Mouse (Mus musculus) frontal cortex, postnatal 10 days (tissue): Measurements from ENCODE around the gene Agr3.

ENCODE experiments used
- DNase-seq, 2 experiments: peaks; one replicate each; pipeline ENCODE4 v3.0.0; 2022; ENCODE audit warnings: low spot score in 2 of 2, mixed read lengths in 1 of 2

The Agr3 gene

DNA sequence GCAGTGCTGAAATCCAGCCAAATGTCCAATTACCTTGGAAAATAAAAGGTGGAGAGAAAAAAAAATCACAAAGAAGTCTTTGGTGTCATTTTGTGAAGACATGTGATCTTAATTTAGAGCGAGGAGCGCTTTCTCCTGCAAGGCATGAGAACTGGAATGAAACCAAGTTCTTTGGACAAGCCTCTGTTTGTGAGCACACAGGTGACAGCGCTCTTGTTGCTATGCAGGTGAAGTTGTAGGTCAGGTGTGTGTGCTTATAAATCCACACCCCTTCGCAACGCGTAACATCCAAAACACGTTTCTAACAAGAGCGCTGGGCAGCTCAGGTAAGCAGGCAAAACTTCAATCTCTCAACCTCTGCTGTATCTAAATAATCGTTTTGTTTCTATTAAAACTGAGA lies at the start of gene Agr3:
Gene Agr3, plus strand, starts transcription at position 219 of the 400 bp plus-strand sequence.
- DNase-seq, result no peak

- DNase-seq, result peak in 1 of 2 experiments; percentile 31
Observed at GRCm38 (mm10) chr12:35884892-35885558, 40.4 kb upstream of the Agr3 start.

GRCm38 (mm10) chr12:35889383-35889782 lies 36.0 kb upstream of the Agr3 start:
- DNase-seq, result no peak

GRCm38 (mm10) chr12:35890756-35891155 lies 34.7 kb upstream of the Agr3 start:
- DNase-seq, result no peak

GRCm38 (mm10) chr12:35894304-35894900 lies 31.0 kb upstream of the Agr3 start:
- no peak for DNase-seq

- DNase-seq, result peak in 1 of 2 experiments; percentile 52
Observed at GRCm38 (mm10) chr12:35895875-35896763, 29.3 kb upstream of the Agr3 start.

GRCm38 (mm10) chr12:35896764-35897282 lies 28.6 kb upstream of the Agr3 start:
- DNase-seq, result no peak

DNA sequence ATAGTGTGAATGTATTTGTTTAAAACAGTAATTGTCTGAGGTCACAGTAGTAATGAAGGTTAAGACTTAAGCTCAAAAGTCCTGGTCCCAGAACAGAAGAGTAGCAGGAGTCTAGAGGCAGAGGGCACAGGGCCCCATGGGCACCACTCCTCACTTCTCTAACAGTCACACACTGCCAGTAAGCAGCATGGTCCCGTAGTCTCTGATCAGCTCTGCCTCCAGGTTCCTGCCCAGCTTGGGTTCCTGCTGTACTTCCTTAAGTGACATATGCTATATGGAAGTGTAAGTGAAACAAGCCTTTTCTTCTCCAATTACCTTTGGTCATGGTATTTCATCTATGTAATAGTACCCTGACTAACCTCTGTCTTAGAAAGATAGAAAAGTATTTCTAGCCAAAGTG lies 14.8 kb upstream of the Agr3 start:
- DNase-seq, result no peak

- DNase-seq, result no peak
Observed at GRCm38 (mm10) chr12:35915813-35916212, 9.6 kb upstream of the Agr3 start.

DNA sequence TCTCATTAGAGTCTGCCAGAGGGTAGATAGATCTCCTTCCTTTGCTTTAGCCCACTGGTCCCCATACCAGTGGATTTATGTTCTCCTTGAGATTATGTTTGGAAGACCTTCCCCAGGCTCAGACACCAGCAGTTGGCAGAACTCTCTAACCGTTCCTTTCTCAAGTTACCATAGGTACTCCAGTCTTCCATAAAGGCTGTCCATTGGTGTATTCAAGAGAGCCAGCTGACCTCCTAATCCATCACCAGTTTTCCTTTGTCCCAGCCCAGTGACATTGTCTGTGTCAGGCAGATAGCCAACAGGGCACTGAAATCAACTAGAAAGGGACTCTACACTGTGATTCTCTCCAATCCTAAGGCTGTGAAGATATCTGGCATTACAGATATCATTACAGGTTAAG lies 9.0 kb upstream of the Agr3 start:
- DNase-seq, result no peak

GRCm38 (mm10) chr12:35918031-35918430 lies 7.4 kb upstream of the Agr3 start:
- DNase-seq, result no peak

GRCm38 (mm10) chr12:35927804-35928203 lies 2.4 kb downstream of the Agr3 start:
- DNase-seq, result no peak

- no peak for DNase-seq
Observed at GRCm38 (mm10) chr12:35932816-35933215, 7.4 kb downstream of the Agr3 start.

GRCm38 (mm10) chr12:35951757-35952156 lies 26.3 kb downstream of the Agr3 start:
- DNase-seq, result no peak

DNA sequence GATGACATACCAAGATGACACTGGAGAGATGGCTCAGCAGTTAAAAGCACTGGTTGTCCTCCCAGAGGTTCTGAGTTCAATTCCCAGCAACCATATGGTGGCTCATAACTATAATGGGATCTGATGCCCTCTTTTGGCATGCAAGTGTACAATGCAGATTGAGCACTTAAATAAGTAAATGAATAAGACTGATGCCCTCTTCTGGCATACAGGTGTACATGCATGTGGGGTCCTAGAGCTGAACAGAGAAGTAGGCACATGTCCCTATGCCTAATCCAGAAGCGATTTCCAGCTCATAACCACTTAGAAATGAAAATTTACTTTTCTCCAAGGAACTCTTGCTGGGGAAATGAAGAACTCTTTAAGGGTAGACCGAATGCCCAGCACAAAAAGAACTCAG lies 31.8 kb downstream of the Agr3 start:
- no peak for DNase-seq

DNA sequence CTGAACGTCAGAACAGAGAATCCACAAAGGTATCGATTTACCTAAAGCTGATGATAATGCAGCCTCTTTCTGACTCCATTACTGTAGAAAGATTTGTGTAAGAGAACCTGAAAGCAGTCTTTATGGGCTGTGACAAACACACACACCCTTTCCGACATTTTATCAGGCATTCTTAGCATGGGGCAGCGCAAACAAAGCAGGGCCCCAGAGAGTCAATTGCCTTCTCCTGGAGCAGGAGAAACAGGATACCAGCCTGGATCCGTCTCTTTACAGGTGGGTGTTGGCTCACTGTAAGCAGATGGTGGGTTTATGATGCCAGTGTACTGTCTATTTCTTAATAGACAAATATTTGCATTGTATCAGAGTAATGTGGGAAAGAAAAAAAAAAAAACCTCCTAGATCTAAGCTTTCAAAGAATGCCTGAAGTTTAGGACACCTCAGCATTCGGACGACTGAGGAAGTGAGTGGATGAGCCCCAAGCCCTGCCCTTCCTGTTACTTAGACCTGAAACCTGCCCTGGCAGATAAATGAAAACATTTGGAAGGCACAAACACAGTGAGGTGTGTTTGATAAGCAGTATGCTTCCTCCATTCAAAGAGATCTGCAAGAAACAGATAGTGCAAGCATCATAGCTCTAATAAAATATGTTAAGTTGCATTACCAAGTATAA lies 40.8 kb downstream of the Agr3 start:
- DNase-seq, result no peak

DNA sequence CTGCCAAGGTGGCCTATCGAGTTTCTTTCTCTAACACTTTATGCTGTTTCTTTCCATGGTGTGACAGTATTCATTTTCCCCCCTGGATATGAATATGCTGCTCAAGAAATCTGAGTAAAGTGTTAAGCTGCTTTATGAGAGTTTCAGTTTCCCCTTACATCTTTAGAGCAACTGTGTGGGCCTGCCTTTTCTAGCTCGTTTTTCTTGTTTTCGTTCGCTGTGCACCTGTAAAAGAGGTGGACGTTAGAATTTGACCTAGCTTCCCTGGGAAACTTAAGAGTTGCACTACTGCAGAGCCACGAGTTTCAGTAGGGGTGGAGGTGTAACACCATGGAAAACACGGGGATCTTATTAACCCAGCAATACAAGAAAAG lies 41.3 kb downstream of the Agr3 start:
- no peak for DNase-seq

DNA sequence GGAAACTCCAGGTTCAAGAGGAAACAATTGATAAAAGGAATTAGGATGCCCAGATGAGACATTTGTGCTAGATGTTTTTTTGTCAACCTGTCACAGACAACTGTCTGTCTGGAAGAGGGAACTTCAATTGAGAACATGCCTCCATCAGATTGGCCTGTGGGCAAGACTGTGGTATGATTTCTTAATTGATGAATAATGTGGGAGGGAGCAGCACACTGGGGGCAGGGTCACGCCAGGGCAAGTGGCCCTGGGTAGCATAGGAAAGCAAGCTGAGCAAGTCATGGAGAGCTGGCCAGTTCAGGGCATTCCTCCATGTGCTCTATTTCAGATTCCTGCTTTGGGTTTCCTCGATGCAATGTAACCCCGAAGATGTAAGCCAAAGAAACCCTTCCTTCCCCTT lies 50.5 kb downstream of the Agr3 start:
- no peak for DNase-seq

GRCm38 (mm10) chr12:35977633-35978246 lies 52.3 kb downstream of the Agr3 start:
- no peak for DNase-seq

DNA sequence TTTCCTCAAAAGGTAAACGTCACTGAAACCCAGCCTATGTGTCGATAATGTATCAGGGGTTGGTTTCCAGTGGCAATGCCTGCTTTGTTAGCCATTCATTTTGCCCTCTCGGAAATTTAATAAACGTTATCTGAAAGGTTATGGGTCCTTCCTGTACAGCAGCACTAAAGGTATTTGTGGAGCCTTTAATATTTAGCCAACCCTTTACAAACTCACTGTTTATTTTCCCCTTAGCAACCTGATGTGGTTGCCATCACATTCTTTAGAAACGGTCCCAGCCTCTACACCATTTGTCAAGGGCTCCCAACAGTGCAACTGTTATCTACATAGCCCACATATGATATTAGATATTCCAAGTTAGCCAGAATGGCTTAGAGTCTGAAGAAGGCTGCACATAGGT lies 54.2 kb downstream of the Agr3 start:
- DNase-seq, result no peak

GRCm38 (mm10) chr12:35981732-35982360 lies 56.4 kb downstream of the Agr3 start:
- DNase-seq, result no peak
